Mouse (Mus musculus): ENCODE measurements at regions not wholly inside any gene's neighbourhood (a gene's known extent, or its start where the extent isn't known, plus 50 kb on each side); places are given as distances from the start of the nearest gene placed in this dataset.

GRCm38 (mm10) chr4:39292348-39292845 is 157.7 kb upstream of the 1700009N14Rik start:
- DNase-seq (ENCODE audit: low spot score in 2 of 2): no peak

GRCm38 (mm10) chr4:39310131-39310530 is 140.0 kb upstream of the 1700009N14Rik start:
- DNase-seq (ENCODE audit: low spot score in 2 of 2): no peak

- peak in 1 of 2 experiments; percentile 7 for DNase-seq (ENCODE audit: low spot score in 2 of 2)
Observed at GRCm38 (mm10) chr4:39344401-39345138, 105.5 kb upstream of the 1700009N14Rik start.

GRCm38 (mm10) chr4:39345139-39345412 is 105.0 kb upstream of the 1700009N14Rik start:
- DNase-seq (ENCODE audit: low spot score in 2 of 2): no peak

- no peak for DNase-seq (ENCODE audit: low spot score in 2 of 2)
Observed at GRCm38 (mm10) chr4:39368159-39368558, 81.9 kb upstream of the 1700009N14Rik start.

GRCm38 (mm10) chr4:39380771-39381170 is 69.3 kb upstream of the 1700009N14Rik start:
- DNase-seq (ENCODE audit: low spot score in 2 of 2): no peak

GRCm38 (mm10) chr4:39398226-39398625 is 51.9 kb upstream of the 1700009N14Rik start:
- peak; percentile 6 to 15 for DNase-seq (ENCODE audit: low spot score in 2 of 2)
